Mouse (Mus musculus) cerebellum, adult 2 months (tissue): ENCODE measurements around the gene Pard6a.

ENCODE experiments used
- CTCF ChIP-seq: fragments of 200-500 bp; IDR thresholded peaks from 2 replicates; pipeline ENCODE4 v1.5.1; 2011; ENCODE audit warnings: low read depth, mild to moderate bottlenecking, control low read depth, low read length, moderate library complexity, borderline replicate concordance; ENCODE audit not compliant: insufficient read depth
- POLR2A ChIP-seq: fragments of 200-500 bp; IDR thresholded peaks from 2 replicates; pipeline ENCODE4 v1.6.1; 2011; ENCODE audit warnings: low read length, control low read depth, borderline replicate concordance; ENCODE audit not compliant: insufficient read depth

DNA sequence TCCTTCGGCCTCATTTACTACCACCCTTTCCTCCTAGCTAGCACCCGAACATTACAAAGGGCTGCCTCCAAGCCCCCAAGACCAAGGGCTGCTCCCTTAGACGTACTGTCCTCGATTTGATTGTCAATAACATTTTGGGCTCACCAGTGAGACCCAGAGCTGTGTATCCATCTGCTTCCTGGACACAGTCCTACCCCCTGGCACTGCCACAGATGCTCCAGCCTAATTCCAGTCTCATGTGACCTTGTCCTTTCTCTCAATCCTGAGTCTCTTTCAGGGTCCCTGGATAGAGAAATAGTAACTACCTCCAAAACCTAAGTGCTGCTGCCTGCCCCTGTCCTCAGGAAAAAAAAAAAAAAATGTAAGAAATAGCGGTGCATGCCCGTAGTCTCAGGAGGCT lies 4.0 kb downstream of the Pard6a start:
- TF ChIP-seq CTCF (no peak), POLR2A (peak; percentile 39; the same call in 1 of the 2 replicates)
